Mouse (Mus musculus) bone marrow macrophage, adult 2 months (primary cell): ENCODE results near the gene Cib1.

Experiments
- CTCF ChIP-seq: IDR thresholded peaks from 2 replicates; pipeline ENCODE4 v1.5.1; 2012; ENCODE audit warnings: low read depth, mild to moderate bottlenecking, low read length, moderate library complexity
- POLR2A ChIP-seq: IDR thresholded peaks from 2 replicates; pipeline ENCODE4 v1.6.1; 2012; ENCODE audit warnings: mild to moderate bottlenecking, low read depth, low read length, borderline replicate concordance

DNA sequence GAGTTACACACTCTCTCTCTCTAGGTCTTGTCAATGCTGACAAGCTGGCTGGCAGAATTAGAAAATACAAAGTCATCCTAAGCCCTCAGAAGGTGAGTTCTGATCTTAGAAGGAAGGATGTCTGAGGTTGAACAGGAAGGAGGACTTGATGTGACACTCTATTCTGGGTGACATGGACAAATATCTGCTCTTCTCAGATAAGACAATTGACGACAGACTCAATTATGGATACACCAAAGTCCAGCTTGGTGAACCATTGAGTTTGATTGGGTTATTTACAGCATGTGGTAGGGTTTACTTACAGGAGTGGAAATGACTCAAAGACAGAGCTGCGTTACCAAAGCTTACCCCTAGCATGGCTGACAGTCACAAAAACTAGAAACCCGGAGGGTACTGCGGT is 43.8 kb upstream of the Cib1 start:
- TF ChIP-seq CTCF: no peak
- no peak for TF ChIP-seq POLR2A
